Mouse (Mus musculus) testis, adult 2 months (tissue): Measurements from ENCODE around the gene Otud7a.

ENCODE experiments used
- CTCF ChIP-seq: fragments of 200-500 bp; IDR thresholded peaks from 2 replicates; pipeline ENCODE4 v1.5.1; 2012; ENCODE audit warnings: low read depth, mild to moderate bottlenecking, inconsistent platforms, low read length, moderate library complexity; ENCODE audit not compliant: control insufficient read depth, insufficient read depth, insufficient replicate concordance
- POLR2A ChIP-seq: fragments of 200-500 bp; IDR thresholded peaks from 2 replicates; pipeline ENCODE4 v1.6.1; 2012; ENCODE audit warnings: low read depth, mild to moderate bottlenecking, inconsistent platforms, low read length, moderate library complexity; ENCODE audit not compliant: control insufficient read depth

DNA sequence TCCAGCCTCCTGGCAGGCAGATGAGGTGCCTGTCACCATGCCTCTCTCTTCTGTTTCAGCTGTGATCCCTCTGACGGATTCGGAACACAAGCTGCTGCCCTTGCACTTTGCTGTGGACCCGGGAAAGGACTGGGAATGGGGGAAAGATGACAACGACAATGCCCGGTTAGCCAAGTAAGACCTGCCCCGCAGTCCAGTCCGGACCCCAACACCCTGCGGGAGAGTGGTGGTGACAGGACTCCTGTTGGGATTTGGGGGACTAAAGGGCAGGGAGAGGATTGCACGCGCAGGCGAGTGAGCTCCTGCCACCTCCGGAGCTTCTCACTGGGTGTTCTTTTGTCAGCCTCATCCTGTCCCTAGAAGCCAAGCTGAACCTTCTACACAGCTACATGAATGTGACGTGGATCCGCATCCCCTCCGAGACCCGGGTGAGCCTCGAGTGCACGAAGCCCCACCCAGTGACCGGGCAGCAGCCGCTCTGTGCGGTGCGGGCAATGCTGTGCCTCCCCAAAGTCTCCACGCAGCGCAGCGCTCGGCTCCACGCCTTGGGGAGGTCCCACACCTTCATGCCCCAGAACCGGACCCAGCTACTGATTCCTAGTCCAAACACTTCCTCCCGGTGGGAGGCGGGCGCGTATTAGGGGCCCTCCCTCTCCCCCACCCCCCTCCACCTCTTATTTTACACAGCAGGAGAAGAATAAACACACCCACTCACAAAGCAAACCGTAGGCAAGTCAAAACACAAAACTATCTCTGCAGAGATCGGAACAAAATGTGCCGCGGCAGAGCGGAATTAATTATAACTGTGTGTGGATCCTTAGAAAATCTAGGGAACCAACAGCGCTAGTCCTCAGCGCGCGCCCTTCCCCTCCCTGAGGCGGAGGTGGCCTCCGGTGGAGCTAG is 310.3 kb downstream of the Otud7a start:
- TF ChIP-seq CTCF, result no peak
- no peak for TF ChIP-seq POLR2A
